Mouse (Mus musculus): ENCODE results near the gene Ankle1.

Gene Ankle1

DNA sequence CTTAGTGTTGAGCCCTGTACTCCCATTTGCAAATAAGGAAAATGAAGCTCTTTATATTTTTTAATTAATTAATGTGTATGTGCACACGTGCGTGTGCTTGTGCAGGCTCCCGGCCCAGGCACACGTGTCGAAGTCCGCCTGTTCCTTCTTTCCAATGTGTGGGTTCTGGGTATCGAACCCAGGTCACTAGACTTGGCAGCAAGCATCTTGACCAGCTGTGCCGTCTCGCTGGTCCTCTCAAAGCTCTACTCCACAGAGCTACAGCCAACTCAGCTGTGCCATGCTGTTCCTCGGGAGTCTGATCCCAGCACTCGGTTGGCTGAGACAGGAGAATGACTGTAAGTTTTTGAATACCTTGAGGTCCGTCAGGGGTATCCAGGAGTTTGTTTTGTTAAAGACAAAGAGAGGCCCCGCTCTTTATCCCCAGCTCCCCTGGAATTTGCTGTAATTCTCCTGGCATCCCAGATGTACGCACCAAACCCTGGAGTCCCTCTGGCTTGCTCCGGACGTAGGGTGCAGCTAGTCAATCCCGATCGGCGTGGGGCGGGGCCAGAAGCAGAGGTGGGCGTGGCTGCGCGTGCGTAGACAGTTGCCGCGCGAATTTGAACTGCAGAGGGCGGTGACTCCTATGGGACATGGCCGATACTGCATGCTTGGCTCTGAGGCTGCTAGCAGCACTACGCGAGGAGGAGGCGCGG is at the start of gene Ankle1:
Gene Ankle1, plus strand, starts transcription at position 610 of the 698 bp plus-strand sequence.
- DNase-seq (ENCODE audit: low spot score) = peak; percentile 95

DNA sequence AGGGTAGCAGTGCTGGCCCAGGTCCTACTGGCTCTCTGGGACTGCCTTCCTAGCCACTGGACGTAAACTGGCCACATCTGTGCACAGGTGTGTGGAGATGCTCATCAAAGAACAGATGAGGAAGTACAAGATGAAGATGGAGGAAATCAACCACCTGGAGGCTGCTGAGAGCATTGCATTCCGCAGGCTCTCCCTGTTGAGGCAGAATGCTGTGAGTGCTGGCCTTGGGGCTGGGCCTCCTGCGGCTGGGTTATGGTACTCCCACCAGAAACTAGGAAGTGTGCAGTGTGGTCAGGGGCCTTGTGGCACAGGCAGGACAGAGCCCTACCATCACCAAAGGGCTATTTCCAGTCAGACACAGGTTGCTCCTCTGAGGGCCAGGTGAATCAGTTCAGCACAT is 47.8 kb upstream of the Ankle1 start:
- DNase-seq (ENCODE audit: low spot score) = no peak

DNA sequence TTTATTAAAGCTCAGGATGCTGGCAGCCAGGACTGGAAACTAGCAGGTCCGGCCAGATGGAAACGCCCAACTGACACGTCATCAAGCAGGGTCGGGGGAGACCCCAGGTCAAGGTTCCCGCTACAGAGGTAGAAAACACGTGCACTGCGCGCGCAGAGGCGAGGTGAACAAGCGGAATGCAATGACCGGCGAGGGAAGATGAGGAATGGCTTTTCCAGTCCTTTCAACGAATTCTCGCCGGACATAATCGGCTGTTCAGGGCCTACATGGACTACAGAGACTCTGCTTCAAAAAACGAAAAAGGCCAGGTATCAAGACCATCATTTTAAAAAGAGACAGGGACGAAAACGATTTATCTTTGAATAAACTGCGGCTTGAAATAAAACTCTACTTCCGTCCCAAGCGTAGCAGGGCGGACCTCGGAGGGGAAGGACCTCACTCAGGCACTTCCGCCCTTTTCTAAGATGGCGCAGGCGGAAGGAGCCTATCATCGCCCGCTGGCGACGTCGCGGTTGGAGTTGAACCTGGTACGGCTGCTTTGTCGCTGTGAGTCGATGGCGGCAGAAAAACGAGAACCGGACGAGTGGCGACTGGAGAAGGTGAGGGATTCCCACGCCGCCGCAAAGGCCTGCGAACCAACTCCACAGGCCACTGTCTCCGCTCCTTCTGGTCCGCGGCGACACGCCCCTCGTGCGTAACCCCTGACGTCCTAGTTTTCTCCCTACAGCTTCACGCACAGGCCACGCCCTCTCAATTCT is 38.9 kb upstream of the Ankle1 start, which contains the start of gene Use1:
Gene Use1, plus strand, starts transcription at position 78 of the 758 bp plus-strand sequence.
- DNase-seq (ENCODE audit: low spot score) = peak; percentile 94

DNA sequence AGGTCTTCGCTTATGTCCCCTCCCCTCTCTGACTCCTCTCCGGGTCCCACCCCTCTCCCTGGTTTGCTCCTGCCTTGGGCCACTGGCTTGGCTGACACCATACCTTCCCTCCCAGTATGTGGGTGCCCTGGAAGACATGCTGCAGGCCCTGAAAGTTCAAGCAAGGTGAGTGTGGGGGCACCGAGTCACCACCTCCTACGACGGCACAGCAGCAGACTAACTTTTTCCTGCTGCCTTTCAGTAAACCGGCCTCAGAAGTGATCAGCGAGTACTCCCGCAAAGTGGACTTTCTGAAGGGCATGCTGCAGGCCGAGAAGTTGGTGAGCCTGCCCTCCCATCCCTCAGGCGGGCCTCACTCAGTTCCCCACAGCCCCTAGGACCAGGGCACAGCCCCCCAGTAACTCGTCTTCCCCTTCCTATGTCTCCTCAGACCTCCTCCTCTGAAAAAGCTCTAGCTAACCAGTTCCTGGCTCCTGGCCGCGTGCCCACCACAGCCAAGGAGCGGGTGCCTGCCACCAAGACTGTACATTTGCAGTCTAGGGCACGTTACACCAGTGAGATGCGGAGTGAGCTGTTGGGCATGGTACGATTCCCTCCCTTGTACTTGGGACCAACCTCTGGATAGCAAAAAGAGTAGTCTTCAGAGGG is 38.2 kb upstream of the Ankle1 start:
- no peak for DNase-seq (ENCODE audit: low spot score)

DNA sequence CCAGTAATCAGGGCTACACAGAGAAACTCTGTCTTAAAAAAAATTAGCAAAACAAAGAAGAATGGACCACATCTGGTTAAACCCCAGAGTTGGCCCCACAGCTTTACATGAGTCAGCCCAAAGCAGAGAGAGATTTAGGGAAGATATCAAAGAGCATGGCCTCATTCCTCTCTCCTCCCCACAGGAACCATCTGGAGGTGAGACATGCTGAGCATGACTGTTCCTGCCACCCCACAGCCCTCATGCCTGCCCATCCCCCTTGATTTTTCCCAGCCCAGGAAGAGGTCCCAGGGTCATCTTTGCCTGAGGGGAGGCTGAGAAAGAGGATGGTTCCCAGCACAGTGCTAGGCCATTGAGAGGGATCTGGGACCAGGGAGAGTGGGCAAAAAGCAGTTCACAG is 37.4 kb upstream of the Ankle1 start:
- no peak for DNase-seq (ENCODE audit: low spot score)

DNA sequence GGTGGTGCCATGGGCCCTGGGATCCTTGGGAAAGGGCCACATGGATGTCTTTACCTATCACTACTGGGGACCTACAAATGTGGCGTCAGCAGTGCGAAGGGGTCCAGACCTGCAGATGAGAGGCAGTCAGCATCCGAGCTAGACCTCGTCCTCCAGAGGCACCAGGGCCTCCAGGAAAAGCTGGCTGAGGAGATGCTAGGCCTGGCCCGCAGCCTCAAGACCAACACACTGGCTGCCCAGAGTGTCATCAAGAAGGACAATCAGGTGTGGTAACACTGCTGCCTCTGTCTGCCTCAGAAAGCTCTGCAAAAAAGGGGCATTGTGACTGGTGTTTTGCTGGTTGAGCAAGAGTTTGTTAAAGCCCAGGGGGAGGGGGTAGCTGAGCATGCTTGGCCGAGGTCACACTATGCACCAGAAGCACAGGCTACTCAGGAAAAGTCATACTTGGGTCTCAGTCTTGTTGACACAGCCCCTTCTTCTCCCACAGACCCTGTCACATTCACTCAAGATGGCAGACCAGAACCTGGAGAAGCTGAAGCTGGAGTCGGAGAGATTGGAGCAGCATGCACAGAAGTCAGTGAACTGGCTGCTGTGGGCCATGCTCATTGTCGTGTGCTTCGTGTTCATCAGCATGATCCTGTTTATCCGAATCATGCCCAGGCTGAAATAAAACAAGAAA is 36.6 kb upstream of the Ankle1 start:
- DNase-seq (ENCODE audit: low spot score) = no peak

DNA sequence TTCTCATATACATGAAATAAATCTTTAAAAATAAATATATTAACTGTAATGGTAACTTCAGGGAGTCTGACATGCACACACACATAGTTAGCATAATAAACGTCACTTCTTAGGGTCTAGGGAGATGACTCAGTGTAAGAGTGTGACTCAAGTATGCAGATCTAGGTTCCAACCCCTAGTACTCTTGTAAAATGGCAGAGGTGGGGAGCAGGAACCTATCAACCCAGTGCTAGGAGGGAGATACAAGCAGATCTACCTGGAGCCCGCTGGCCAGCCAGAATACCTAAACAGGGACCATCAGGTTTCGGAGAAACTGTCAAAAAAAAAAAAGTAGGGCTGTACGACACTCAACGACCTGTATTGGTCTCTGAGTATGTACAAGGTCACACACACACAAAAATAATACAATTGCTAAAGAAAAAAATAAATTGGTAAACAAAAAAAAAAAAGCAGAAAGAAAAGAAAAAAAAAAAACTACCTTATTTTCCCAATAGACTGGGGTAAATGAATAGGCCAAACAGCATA is 35.0 kb upstream of the Ankle1 start:
- no peak for DNase-seq (ENCODE audit: low spot score)

DNA sequence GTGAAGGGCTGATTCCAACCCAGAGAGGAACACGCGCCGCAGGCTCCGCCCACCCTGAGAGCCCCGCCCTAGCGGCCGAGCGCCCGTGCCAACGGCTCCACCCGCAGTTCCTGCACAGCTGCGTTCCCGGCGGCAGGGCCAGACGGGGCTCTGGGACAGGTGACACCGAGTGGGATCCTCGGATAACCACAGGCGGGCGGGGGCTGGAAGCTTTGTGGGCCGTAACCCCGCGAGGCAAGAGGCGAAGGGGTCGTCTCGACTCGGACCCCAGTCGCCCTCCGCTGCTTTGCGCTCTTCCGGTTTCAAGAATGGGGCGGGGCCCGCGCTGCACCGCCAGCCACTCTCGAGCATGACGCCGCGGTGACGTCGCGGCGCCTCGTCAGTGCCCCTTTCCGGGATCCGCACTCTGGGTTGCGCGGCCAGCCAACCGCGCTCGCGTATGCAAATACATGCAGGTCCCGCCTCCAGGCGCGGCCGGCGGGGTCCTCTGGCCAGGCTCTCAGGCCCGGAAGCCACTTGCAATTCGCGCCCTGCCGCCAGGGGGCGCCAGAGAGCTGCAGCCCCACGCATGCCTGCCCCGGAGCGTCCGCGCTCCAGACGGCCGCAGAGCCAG is 34.5 kb upstream of the Ankle1 start, which contains the start of gene Ocel1:
Gene Ocel1, plus strand, starts transcription at position 63 of the 613 bp plus-strand sequence.
- DNase-seq (ENCODE audit: low spot score) = peak; percentile 99

DNA sequence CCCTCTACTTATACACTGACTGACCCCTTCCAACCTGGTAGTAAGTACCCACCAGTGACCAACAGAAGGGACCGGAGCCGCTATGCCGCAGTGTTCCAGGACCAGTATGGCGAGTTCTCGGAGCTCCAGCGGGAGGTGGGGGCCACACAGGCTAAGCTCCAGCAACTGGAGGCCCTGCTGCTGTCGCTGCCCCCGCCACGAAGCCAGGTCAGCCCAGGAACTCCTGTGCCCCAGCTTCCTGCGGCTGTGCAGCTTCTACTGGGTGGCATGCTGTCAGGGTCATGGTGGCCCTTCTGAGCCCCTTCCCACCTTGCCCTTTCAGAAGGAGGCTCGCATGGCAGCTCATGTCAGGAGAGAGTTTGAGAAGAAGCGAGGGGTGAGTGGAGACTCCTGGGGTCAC is 33.4 kb upstream of the Ankle1 start:
- DNase-seq (ENCODE audit: low spot score) = no peak

DNA sequence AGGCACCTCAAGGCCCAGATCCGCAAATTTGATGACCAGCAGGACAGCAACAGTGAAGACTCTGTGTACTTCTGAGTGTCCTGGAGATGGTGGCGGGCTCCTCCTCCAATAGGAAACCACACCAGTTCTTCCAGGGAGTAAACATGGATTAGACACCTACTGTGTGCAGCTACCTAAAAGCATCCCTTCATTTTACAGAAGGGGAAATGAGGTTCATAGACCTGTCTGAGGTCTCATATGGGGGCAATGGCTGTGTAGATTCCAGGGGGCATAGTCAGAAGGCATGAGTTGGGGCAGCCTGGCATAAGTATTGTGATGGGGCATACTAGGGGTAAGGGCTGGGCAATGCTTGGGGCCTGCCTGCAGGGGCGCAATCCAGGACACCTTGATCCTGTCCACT is 32.8 kb upstream of the Ankle1 start:
- no peak for DNase-seq (ENCODE audit: low spot score)

DNA sequence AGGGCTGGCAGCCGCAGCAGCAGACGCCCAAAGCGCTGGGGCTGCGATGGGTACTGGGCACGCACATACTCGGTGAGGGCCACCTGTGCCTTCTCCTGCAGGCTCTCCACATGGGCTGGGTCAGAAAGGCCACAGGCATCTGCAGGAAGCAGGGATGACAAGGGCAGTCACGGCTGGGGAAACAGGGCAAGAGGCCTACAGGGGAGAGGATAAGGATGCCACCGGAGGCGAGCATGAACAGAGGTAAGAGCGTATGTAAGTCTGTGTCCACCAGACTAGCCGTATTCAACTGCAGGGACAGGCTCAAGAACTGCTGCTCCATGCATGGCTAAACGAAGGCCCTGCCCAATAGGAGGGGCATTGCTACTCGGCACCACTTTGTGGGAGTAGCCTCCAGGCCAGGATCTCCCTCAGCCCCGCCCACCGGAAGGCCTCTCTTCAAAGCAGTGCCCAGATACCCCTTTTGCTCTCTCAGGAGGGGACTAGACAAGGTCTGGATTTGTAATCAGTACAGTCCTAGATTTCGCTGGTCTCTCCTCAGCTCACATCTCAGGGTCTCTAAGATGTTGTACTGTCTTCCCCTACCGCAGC is 31.1 kb upstream of the Ankle1 start:
- no peak for DNase-seq (ENCODE audit: low spot score)

DNA sequence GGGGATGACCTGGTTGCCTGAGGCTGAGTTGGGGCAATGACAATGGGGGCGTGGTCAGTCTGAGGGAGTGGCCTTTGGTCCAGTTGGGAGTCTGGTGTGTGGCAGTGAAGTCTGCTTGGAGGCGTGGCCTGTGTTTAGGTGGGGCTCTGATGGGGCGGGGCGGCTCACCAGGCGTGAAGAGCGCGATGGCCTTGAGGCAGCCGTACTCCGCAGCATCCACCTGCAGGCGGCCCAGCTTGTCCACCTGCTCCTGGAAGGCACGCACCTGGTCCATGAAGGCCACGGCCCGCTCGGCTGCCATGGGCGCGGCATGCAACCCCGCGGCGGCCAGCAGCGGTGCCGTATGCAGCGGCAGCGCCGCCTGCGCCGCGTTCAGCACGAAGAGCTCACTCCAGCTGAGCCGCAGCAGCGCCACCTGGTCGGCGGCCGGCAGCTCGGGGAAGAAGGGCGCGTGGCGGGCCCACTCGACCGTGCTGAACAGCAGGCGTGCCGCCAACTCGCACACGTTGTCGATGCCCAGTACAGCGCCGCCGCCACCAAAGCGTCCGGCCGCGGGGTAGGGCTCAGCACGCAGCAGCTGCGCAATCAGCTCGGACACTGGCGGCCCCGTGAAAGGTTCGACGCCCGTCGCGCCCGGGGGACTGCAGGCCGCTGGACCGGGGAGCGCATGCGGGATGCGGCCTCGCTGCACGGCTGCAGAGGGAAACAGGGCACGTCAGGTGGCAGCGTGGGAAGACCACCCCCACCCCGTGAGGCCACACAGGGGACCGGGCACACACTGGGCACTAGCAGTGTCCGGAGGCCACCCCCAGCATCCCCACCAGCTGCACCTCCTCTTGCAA is 30.0 kb upstream of the Ankle1 start:
- DNase-seq (ENCODE audit: low spot score) = no peak

DNA sequence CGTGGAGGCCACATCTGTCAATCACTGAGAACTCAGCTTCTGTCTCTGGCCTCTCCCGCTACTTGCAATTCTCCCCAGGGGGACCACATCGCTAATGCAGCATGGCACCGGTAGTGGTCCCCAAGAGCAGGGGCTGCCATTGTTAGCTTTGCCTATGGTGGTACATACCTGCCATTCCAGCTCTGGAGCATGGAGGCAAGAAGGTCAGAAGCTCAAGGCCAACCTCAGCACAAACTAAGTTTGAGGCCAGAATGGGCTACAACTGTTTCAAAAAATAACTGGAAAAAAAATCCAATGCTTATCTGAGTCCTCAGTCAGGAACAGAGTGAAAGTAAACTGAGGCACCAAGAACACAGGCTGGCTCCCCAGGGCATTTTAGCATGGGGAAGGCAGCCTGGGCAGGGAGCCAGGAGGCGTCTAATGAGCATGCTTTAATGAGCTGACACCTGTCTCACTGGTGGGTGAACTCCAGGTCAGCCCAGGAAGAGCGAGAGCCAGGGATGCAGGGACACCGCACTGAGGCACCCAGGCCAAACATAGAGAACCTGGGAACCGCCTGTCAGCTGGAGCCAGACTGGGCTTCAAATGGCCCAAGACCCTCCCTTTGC is 29.3 kb upstream of the Ankle1 start:
- no peak for DNase-seq (ENCODE audit: low spot score)

DNA sequence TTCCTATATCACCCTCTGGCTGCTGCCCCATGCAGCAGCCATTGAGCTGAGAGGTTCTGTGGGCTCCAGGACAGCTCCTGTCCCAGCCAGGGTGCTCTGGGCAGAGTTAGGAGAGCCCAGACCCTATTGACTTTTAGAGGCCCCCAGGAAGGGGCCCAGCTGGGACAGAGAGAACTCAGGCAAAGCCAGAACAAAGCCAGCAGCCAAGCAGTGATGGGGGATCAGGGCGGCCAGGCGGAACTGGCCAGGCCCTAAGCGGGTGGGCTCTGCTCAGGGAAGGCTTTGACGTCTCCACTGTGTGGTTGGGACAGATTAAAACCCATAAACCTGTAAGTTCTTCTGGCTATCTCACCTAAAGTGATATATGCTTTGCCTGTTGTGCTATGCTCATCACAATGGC is 26.8 kb upstream of the Ankle1 start:
- DNase-seq (ENCODE audit: low spot score) = no peak

DNA sequence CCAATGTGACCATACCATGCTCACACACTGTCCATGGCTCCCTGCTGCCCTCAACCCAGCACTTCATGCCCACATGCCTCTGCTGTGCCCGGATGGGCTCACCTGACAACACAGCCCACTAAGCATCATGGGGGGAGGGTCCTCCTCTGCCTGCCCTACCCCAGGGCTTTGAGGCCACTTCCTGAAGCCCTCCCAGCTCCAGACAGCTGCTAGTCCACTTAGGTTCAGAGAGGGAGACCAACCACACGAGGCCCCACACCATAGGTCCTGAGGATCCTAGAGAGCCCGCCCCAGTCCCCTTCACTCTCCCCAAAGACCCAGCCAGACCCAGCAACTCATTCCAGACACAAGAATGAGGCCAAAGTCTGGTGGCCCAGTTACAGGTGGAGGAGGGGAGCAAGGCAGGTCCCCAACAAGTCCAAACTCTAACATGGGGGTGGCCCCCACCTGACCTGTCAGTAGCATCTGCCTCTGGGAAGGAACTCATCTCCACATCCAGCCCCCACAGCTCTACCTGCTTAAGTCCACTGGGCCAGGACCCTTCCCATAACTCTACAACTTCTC is 26.2 kb upstream of the Ankle1 start:
- no peak for DNase-seq (ENCODE audit: low spot score)

DNA sequence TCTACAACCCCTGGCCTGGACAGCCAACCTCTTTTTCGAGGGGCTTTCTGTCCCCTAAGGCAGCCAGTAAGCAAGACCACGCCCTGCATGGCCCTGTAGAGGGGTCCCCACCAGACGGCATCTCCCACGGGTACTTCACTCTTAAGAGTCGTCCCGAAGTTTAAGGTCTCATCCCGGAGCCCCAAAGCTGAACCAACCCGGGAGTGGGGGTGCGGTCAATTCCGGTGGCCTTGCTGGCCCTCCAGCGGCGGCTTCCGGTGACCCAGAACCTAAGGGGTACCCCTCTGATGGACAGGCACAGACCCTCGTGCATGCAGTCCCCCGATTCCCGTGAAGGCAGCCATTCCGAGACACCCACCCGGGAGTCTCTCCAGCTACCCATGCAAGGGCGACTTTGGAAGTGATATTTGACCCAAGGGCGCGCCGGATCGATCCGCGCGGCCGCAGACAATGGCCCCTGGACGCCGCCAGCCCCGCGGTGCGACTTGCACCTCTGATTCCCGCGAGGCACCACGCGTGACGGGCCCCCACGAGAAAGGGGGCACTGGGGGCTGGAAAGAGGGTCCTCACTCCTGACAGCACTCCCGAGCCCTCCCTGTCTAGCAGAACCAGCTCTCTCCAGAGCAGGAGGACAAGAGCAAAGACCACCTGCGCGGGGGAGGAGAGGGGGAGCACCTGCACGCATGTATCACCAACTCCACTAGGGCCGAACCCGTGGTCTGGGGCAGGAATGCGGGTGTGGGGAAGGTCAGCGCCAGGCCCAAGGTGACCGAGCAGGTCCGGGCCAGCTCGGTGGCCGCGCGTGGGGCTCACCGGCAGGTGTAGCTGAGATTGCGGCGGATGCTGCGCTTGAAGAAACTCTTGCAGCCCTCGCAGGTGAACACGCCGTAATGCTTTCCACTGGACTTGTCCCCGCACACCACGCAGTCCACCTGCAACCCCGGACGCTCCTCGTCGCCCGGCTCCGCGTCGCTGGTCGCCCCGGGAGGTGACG is 25.3 kb upstream of the Ankle1 start:
- no peak for DNase-seq (ENCODE audit: low spot score)

DNA sequence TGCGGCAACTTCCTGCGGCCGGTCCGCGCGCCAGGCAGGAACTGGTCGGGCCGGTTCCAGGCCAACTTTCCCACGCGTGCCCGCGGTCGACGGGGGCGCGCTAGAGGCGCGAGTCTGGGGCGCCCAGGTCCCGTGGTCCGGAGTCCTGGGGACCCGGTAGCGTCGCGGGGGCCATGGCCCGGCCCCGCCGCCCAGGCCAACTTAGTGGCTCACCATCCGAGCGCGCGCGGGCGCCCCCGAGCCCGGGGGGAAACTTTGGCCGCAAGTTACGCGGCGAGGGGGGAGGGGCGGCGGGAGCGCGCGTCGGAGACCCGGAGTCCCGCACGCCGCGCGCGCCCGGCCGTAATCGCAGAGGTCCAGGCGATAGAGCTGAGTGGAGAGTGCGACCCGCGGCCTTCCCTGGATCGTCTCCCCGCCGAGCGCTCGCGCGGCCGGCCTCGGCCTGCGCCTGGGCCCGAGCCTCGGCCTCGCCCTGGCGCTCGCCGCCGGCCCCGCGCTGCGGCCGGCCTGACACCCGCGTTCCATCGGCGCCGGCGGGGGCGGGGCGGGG is 24.3 kb upstream of the Ankle1 start, which contains the start of gene Nr2f6:
Gene Nr2f6, minus strand, starts transcription at position 540 of the 550 bp plus-strand sequence.
- peak; percentile 65 for DNase-seq (ENCODE audit: low spot score)

Measured in layer of hippocampus, adult 11-12 months (tissue).